Mouse (Mus musculus) C2C12 (cell line): Measurements from ENCODE around the gene Kxd1.

Experiments
- CEBPB ChIP-seq: IDR thresholded peaks from one replicate; pipeline ENCODE4 v1.6.1; 2011; ENCODE audit warnings: low read depth, mild to moderate bottlenecking, control low read depth, moderate library complexity
- CTCF ChIP-seq: IDR thresholded peaks from one replicate; pipeline ENCODE4 v1.5.1; 2011; ENCODE audit not compliant: control insufficient read depth, insufficient read depth, insufficient read length
- MAX ChIP-seq: IDR thresholded peaks from one replicate; pipeline ENCODE4 v1.6.1; 2011; ENCODE audit warnings: mild to moderate bottlenecking, control low read depth
- MYOD1 ChIP-seq: IDR thresholded peaks from one replicate; pipeline ENCODE4 v1.6.1; 2011; ENCODE audit warnings: low read depth; ENCODE audit not compliant: control insufficient read depth, insufficient read length
- USF1 ChIP-seq: IDR thresholded peaks from one replicate; pipeline ENCODE4 v1.6.1; 2011; ENCODE audit warnings: low read depth, mild to moderate bottlenecking, control low read depth, moderate library complexity

- TF ChIP-seq USF1 (no peak), CTCF (no peak), MAX (no peak), CEBPB (no peak), MYOD1 (no peak)
Observed at GRCm38 (mm10) chr8:70549412-70550184, 21.8 kb upstream of the Kxd1 start.
